Mouse (Mus musculus) CD4-positive, CD25-positive, alpha-beta regulatory T cell, adult 4 months (primary cell): ENCODE data around the gene Trmo. TPM values are rescaled to one million over a fixed set of nuclear protein-coding genes. Genes with fewer than 3 reads are reported as not detected.

Experiments
- ATAC-seq: one replicate; pipeline ENCODE4 v1.8.0; 2017
- polyA plus RNA-seq, 2 experiments: library from polyadenylated mRNA; unstranded; fragments of 100-300 nt; shearing (Covaris generic); gene quantifications; one replicate each; pipeline ENCODE4 v1.2.1; 2017

The Trmo gene
- polyA plus RNA-seq, 2 experiments from 2014 or later, result 20.9 TPM

DNA sequence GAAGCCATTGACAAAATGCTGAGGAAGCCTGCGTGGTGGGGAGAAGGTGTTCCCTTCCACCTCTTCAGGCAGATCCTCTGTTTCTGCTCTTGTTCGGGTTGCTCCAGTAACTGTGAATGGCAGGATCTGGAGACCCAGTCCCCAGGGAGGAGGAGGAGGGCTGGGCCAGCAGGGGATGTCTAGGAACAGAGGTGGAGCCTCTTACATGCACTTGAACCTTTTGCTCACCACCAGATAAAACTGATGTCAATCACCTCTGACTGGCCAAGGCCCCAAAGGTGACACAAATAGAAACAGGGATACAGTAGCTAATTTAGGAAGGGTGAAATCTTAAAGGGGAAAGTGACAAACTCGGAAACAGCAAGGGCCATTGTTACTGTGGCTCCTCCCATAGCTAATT, 51.2 kb downstream of the Trmo start:
- no peak for ATAC-seq

- no peak for ATAC-seq
These were observed 53.4 kb downstream of the Trmo start for GRCm38 (mm10) chr4:46335846-46336245.

- no peak for ATAC-seq
These were observed 60.3 kb downstream of the Trmo start for GRCm38 (mm10) chr4:46328906-46329305.

Other genes with a start within 250 kb of the Trmo start
- gene Xpa, start 193.1 kb downstream of the Trmo start, polyA plus RNA-seq, result 10 to 100 TPM; 13.3 to 16.8 TPM
- gene Foxe1, start 45.8 kb downstream of the Trmo start, polyA plus RNA-seq, result not detected
- gene Hemgn, start 24.1 kb upstream of the Trmo start, polyA plus RNA-seq, result under 1 TPM in 1 of 2 experiments, not detected in 1; 0.36 TPM
- 10 to 100 TPM; 36.6 to 47.9 TPM for gene Anp32b, start 61.5 kb upstream of the Trmo start, polyA plus RNA-seq
- 10 to 100 TPM; 67.1 to 69.6 TPM for gene Nans, start 99.8 kb upstream of the Trmo start, polyA plus RNA-seq
- gene Trim14, start 146.7 kb upstream of the Trmo start, polyA plus RNA-seq, result 10 to 100 TPM; 33.2 to 35.8 TPM
- 100 to 1,000 TPM; 104 to 110 TPM for gene Coro2a, start 212.8 kb upstream of the Trmo start, polyA plus RNA-seq